Mouse (Mus musculus) adrenal gland (tissue): ENCODE measurements around the gene Zfp931.
"Not testable (repeated sequence)": the region's sequence is repeated elsewhere in the genome, so short reads cannot be mapped to it uniquely, and the experiment has no call there.

Source experiments
- intact Hi-C: fragments of 180-260 bp; cut with DNase I; formaldehyde crosslinking; loops from one replicate; pipeline ENCODE4 v1.15.1; 2025
- long read RNA-seq, 2 experiments: library from polyadenylated mRNA; unstranded; transcript quantifications; one replicate each; pipeline ENCODE4 v2.0.0; 2020; ENCODE audit warnings: borderline replicate concordance in 1 of 2; ENCODE audit not compliant: insufficient replicate concordance in 1 of 2

Gene Zfp931
- long read RNA-seq, experiment 1, transcript Zfp931-201 (3 exons, 1,372 nt): major isoform, 14 of 16 reads
- long read RNA-seq, experiment 1, partial matches to known transcripts: 0 of 16 reads
- long read RNA-seq, experiment 1, other reads (novel, unspliced or antisense): 1 of 16 reads
- long read RNA-seq, experiment 2, transcript Zfp931-201 (3 exons, 1,372 nt): major isoform, 8 of 10 reads
- long read RNA-seq, experiment 2, partial matches to known transcripts: 0 of 10 reads
- long read RNA-seq, experiment 2, other reads (novel, unspliced or antisense): 0 of 10 reads

DNA sequence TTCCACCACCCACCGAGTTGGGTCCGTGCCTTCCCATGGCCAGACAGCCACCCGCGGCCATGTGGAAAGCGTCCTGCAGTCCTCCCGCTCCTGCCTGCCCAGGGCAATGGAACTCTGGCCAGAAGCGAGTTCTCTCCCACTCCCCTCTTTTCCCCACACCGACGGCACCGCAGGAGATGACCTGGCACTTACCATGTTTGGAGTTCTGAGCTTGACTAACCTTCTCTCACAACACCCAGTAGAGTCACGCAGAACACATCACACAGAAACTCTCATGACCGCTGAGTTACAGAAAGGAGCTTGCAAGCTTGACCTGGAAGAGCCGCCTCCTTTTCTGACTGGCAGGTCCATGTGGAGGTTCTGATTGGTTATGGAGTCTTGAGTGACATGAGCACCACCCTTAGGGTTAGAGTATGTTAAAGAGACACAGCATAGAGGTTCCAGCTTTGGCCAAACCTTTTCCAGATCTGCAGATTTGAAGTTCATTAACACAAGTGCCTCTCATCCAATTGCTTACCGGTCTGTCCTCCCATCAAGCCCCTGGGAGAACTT, at the start of gene Zfp931:
Gene Zfp931, minus strand, starts transcription at position 311 of the 552 bp plus-strand sequence.
- intact Hi-C loops: not testable (repeated sequence)

DNA sequence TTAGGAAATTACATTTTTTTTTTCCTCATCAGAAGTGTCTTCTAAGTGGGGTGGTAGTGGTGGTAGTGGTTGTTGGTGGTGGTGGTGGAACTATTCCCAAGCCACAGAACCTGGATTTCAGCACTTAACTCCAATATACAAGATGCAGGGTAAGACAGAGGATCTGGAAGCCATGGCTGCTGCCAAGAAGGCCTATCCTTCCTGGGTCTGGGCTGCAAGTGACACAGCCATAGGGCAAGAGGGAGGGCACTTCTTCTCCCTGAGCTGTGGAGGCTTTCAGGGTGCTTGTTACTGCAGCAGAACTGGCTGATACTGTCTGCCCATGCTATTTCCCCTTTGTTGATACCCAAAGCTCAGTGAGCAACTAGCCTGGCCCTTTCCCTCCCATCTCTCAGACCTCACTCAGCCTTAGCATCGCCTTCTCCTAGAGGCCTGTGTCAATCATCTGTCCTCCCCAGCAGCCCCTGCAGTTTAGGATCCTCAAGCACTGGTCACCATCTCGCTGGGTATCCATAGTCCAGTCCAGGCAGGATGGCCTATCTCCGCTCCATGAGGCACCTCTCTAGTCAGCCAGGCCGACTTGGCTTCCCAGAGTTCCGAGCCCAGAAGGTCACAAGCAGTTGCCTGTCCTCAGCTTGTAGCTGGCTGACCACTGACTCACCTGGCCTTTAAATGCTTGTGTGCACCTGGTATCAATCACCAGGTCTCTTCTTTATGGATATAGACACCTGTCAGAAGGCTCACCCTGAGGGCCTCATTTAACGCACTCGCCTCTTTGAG, 48.0 kb upstream of the Zfp931 start:
- intact Hi-C loops: no loop called here

DNA sequence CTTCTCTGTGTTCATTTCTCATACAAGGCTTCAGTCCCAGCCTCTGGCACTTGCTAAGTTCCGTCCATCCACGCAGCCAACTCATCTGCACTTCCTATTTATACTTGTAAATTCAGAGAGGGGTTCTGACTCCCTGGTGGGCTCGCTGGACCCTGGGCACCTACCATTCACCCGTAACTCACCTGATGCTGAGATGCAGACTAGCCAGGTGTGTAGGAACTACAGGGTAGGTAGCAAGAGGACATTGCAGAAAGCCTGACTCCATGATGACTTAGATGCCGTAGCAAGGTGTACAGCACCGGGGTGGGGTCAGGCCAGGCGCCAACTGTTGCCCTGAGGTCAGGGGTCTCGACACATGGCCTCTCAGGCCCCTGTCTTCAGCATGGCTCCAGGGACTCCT, 47.2 kb upstream of the Zfp931 start:
- intact Hi-C loops: no loop called here

DNA sequence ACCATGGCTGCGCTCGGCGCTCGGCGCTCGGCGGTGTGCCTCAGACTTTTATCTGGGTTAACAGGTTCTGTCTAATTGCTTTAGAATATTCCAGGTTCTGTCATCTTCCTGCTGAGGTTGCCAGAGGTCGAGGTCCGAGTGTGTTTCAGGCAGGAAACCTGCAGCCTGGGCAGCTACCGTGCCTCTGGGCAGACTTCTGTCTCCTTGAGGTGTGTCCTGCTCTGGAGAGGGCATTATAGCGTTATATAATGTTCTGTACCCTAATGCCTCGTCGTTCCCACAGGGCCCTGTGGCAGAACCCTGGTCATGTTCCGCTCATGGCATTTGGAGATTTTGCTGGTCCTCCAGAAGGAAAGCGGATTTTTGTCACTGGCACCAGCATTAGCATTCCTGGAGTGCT, 45.2 kb upstream of the Zfp931 start:
- intact Hi-C loops: no loop called here

DNA sequence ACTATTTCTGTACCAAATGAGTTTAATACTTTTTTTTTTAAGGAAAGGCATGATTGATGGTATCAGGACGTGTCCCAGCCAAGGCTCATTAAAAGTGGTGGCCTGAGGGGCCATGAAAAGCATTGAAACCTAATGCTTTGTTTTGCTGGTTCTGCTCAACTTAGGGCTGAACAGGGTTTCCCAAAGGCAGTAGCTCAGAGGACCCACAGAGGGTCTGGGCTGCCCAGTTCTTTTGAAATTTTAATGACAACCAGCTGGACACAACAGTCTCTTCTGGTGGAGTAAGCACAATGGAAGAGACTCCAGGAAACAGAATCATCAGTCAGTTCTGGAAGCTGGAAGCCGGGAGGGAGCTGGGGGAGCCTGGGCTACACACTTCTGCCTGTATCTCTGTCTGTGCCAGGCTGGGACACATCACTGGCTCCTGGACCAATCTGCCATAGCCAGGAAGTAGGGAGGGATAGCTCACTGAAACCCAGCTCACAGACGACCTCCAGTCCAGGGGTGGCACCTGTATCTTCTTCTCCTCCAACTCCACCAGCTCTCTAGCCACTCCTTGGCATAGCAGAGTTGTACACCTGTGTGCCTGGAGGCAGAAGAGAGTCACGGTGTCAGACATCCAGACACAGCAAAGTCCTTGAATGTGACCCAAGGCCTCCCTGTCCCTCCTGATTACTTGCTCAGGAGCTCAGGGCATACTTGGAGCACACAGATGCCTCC, 43.8 kb upstream of the Zfp931 start:
- intact Hi-C loops: no loop called here

DNA sequence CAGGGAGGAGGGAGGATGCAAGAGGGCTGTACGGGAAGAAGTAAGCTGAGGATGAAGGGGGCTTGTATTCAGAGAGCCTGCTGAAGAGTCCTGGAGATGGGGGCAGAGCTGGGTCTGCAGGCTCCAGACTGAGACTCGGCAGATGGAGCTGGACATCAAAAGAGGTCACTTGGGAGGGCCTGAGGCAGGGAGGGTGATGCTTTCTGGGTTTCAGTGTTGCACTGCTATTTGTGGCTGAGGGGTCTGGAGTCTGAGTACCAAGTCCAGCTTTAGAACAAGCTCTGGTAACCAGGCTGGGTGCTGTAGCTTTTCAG, 43.1 kb upstream of the Zfp931 start:
- intact Hi-C loops: no loop called here

DNA sequence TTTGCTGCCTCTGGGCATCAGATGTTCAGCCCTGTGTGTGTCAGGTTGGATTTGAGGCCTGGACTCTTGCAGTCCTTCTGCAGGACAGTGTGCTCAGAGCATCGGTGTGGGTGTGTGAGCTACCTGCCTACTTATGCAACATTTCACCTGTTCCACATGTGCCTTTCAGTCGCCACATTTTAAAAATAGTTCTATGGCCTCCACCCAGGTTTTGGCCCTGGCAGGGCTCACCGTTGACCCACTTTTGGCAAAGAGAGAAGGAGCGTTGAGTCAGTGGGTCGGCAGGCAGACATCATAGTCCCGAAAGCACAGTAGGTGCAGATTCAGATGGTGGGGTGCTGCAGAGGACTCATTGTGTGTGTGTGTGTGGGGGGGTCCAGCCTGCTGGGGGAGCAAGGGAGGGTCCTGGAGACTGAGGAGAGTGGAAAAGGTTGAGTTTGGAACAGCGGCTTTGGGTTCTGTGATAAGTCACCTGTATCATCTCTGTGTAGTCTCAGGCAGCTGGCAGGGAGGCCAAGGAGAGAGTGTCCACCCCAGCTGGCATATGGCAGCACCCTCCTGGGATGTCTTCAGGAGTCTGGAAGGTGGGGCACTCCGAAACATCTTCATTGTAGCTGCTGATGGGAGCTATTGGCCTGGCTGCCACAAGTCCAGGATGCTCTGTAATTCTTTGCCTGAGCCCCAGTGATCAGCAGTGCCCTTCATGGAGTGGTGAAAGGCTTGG, 42.5 kb upstream of the Zfp931 start:
- intact Hi-C loops: no loop called here

DNA sequence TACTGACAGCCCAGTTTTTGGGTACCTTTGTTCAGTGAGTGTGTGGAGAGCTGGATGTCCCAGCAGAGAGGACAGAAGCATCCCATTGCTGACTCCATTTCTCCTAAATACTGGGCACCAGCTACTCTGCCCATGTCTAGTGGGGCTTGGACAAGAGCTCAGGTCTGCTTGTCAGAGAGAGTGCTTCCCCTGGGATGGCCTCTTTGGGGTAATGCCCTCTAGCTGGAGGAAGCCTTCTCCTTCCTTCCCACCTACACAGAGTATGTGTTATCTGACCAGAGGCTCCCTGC, 42.0 kb upstream of the Zfp931 start:
- intact Hi-C loops: no loop called here

DNA sequence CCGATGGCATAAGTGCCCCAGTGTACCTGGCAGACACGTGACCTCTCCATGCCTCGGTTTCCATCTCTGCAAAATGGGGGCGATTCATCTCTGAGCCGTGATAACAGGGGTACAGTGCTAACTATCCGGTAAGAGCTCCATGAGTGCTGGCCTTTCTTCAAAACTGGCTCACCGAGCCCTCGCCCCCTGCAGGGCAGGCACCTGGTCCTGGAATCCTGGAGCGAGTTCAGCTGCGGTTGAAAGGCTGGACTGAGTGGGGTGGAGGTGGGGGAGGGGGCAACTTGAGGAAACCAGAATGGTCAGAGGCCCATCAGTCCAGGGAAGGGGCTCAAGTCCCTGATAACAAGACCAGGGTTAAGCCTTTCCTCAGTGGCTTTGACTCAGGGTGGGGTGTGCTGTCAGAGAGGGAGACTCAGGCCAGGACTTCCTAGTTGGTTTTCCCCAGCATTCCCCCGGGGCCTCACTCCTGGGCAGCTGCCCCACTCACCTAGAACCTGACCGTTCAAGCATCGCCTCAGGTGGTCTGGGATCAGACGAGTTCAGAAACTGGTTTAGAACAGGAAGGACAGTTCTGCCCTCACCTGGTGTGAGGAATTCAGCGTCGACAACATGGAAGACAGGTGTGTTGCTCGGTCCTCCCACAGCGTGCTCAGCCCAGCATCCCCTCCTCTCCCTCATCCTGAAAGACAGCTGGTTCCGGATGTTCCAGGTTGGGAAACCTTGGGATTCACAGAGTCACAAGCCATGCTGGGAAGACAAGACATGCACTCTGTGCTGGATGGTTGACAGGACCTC, 41.5 kb upstream of the Zfp931 start:
- intact Hi-C loops: no loop called here

DNA sequence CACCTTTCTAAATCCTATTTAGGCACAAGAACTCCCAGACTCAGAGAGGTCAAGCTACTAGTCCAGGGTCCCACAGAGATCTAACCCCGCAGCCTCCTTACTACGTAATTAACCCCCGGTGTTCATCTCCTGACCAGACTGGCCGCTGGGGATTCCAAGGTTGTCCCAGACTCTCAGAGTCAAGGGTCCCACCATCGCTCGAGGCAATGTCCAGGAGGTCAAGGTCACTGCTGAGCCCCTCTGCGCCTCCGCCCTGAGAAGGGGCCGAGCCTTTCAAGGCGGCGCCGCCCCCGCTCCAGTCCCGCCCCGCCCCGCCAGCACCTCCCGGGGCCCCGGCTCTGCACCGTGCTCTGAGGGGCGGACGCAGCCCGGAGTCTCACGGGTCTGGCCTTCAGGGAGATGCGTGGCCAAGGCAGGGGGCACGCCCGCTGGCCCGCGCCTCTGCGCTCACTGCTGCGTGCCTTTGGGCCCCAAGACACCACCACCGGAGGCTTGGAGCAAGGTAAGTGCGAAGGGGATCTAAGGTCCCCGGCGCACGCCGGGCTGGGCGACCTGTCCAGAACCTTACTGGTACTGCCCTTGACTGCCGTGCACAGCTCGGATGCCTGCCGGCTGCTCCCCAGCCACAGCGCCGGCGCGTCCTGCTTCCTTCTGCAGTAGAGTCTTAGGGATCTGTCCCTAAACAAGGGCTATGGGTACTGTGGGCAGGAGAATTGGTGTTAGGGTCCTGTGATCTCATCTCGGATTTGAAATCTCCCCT, 40.7 kb upstream of the Zfp931 start, which contains the start of gene Phactr3:
Gene Phactr3, plus strand, starts transcription at position 175 of the 760 bp plus-strand sequence.
- intact Hi-C loops: no loop called here

DNA sequence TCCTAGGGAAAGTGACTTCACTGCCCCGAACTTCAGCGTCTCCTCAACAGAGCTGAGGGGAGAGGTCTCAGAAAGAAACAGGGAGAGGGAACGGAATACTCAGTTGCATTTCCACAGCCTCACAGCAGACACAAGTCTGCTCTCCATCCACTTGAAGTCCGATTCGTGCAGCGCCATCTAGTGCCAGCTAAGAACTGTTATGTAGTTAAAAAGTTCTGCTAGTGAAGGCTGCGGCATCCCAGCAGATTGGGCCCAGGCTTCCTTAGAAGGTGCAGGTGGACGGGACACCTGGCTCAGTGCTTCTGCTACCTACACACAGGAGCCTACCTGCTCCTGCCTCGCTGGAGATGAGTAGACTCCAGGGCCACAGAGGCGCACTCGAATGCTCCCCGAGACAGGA, 39.7 kb upstream of the Zfp931 start:
- intact Hi-C loops: no loop called here

DNA sequence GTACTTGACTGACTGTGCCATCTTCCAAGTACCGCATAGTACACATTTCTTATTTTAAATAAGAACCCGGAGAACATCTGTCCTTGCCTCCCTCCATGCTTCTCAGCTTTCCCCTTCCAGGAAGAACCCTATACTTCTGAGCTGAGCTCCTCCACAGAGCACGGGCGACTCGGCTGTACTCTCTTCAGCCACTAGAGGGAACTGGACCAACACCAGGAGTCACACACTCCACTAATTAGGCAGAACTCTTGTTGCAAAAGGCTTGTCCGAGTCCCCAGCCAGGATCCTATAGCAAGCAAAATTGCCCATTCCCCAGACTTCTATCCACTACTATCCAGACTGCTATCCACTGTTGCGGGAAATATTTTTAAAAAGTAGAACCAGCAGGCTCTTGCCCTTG, 23.7 kb upstream of the Zfp931 start:
- intact Hi-C loops: no loop called here

DNA sequence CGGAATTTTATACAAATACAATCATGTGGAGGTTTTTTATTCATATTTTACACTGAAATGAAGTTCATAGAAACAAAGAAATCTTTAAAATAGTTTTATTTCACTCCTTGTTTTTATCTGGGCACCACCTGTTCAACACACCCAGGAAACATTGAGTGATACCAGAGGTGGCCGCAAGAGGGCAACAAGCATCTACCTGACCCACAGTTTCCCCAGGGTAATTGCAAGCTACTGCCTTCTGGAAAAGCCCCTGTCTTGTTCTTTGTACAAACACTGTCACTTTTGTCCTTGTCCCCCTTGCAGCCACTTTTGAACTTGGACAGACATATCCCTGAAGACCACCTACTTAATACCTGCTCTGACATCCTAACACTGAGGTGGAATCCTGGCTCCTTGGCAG, 19.7 kb upstream of the Zfp931 start:
- intact Hi-C loops: no loop called here

DNA sequence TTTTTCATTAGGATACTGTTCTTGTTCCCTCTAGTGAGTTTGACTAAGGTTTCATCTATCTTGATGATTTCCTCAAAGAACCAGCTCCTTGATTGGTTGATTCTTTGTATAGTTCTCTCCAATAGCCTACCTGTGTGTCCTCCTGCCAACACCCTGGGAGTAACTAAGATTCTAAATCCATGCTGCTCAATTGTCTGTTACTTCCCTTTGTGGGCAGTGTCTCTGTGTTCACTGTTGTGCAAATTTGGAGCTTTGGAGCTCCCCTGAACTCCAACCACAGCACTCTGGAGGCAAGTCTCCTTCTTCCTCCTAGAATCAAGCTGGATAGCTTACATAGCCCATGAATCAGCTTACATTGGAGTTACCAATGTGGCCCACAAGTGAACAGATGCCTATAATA, 11.3 kb upstream of the Zfp931 start:
- intact Hi-C loops: no loop called here

DNA sequence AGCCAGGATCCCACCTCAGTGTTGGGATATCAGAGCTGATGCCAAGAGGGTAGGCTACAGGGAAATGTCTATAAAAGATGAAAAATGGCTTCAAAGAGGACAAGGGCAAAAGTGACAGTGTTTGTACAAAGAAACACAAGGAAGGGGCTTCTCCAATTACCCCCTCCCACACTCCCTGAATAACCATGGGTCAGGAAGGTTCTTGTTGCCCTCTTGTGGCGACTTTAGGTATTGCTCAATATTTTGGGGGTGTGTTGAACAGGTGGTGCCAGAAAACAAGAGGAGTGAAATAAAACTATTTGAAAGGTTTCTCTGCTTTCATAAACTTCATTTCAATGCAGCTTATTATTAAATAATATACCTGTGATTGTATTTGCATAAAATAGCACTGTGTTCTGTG, 20.1 kb downstream of the Zfp931 start:
- intact Hi-C loops: no loop called here

DNA sequence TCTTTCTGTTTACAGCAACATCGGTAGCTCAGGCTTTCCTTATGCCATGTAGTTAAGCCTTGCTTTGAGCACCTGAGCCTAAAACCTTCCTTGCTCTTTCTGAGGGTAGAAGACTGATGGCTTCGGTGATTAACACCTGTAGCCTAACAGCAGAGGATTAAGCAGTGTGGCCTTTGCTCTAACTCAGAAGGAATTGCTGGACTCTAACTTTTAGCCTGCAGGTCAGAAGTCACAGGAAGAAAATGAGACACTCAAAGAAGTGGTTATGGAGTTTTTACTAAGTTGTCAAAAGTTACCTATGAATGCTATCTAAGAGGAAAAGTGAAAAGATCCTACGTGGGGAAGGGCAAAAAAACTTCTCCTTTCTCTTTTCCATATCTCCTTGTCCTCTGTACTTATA, 50.7 kb downstream of the Zfp931 start:
- intact Hi-C loops: not testable (repeated sequence)

DNA sequence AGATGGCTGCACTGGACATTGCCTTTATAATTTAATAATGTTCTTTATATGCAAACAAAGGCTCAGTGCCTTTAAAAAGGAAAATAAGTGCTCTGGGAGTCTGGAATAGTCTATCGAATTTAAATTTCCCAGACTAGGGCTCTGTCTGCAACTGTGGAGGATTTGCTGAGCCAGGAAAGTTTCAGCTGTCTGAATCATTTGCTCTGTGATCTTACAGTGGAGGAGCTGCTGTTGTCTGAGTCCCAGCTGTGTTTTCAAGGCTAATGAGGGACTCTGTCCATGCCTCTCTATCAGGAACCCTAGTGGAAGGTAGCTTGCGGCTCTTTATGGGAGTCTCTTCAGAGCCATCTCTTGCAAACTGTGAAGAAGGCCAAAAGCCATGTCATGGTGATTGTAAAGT, 54.4 kb downstream of the Zfp931 start:
- intact Hi-C loops: not testable (repeated sequence)

DNA sequence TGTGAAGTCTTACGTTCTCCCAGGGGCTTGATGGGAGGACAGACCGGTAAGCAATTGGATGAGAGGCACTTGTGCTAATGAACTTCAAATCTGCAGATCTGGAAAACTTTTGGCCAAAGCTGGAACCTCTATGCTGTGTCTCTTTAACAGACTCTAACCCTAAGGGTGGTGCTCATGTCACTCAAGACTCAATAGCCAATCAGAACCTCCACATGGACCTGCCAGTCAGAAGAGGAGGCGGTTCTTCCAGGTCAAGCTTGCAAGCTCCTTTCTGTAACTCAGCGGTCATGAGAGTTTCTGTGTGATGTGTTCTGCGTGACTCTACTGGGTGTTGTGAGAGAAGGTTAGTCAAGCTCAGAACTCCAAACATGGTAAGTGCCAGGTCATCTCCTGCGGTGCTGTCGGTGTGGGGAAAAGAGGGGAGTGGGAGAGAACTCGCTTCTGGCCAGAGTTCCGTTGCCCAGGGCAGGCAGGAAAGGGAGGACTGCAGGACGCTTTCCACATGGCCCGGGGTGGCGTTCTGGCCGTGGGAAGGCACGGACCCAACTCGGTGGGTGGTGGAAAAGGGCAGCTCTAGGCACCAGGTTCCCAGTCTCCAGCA, 55.2 kb downstream of the Zfp931 start, which contains the start of gene Zfp971:
Gene Zfp971, plus strand, starts transcription at position 274 of the 601 bp plus-strand sequence.
- intact Hi-C loops: not testable (repeated sequence)

DNA sequence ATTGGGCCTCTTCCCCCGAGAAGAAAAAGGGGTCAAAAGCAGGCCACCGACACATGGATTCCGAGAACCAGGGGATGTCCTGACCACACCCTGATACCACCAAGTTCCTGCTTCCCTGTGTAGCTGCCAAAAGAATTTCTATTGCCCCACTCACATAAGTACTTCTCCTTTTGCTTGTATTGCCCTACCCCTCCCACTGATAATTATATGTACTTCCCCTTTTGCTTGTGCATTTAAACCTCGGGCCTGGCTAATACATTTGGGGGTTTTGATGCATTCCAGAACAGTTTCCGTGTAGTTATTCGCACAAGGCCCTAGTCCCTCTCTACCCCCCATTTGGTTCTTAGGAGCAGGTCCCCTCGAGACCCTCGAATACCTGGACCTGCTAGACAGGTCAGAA, 57.5 kb downstream of the Zfp931 start:
- intact Hi-C loops: not testable (repeated sequence)

DNA sequence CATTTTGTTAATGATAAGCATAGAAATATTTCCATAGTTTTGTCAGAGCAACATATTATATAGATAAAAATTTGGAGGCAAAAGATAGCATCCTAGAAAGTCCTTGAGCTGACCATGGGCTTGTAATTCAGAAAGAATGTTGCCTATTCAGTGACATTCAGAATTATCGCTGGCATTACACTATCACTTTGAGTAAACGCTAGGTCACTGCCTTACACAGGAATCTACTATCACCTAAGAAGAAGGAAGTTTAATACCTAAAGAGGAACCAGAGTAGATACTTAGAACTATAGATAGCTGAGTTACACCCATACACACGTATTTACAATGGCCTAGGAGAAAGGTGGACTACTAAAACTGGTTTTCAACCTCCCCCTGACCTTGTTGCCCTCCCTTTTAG, 58.8 kb downstream of the Zfp931 start:
- intact Hi-C loops: not testable (repeated sequence)
